Mouse (Mus musculus): ENCODE results near the gene BC100530.
"Not testable (repeated sequence)": the region's sequence is repeated elsewhere in the genome, so short reads cannot be mapped to it uniquely, and the experiment has no call there.

BC100530 gene

DNA sequence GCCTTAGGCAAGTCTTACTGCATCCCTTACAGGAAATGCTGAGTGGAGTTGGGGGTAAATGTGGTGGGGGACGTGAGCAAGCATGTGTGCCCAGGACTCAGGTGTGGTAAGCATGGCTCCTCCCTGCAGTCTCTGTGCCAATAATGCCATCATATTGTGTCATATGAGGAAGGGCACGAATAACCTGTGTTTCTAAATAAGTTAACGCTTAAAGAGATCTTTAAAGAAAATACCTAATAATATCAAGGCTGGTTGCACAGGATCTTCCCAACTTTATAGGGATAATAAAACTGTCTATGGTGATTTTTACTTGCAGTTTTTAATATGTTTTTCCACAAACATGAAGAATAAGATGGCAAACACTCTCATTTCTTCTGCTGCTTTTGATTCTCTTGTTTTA lies at the start of gene BC100530:
Gene BC100530 (minus strand): TSS at position 101 of the 400 bp plus-strand sequence.
- not testable (repeated sequence) for DNase-seq (ENCODE audit: low spot score)

GRCm38 (mm10) chr16:36408357-36408756 lies 40.8 kb upstream of the BC100530 start, which contains the start of gene Stfa2:
Gene Stfa2, minus strand, starts transcription at chr16:36408457.
- DNase-seq (ENCODE audit: low spot score): no peak

GRCm38 (mm10) chr16:36389060-36389459 lies 21.5 kb upstream of the BC100530 start:
- no peak for DNase-seq (ENCODE audit: low spot score)

GRCm38 (mm10) chr16:36337171-36337570 lies 30.4 kb downstream of the BC100530 start:
- DNase-seq (ENCODE audit: low spot score): no peak

GRCm38 (mm10) chr16:36334232-36334631 lies 33.3 kb downstream of the BC100530 start, which contains the start of gene BC117090:
Gene BC117090, minus strand, starts transcription at chr16:36334332.
- no peak for DNase-seq (ENCODE audit: low spot score)

DNA sequence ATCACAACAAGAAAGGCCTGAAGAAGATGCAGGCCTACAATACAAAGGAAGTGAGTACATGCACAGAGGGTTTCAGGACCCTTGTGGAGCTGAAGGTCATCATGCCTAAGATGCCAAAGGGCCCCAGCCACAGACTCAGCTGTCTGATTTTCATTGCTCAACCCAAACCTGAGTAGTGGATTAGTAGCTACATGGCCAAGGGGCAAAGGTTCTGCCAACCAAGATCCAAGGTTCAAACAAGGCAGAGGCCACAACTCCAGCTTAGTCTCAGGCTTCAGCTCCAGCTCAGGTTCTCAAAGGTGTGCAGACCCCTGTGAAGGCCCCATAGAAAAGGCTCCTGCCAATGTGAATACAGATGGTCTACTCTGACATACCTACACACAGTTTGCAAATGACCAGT lies 48.3 kb downstream of the BC100530 start:
- DNase-seq (ENCODE audit: low spot score): no peak

DNA sequence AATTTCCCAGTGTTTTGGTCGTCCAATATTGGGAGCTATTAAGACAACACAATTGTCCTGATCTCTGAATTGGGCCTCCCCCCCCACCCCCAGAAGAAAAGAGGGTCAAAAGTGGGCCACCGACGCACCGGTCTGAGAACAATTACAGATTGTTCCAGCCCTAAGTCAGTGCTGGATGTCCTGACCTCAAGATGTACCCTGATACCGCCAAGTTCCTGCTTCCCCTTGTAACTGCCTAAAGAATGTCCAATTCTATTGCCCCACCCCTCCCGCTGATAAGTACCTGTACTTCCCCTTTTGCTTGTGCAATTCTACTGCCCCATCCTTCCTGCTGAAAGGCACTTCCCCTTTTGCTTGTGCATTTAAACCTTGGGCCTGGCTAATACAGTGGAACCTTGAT lies 51.4 kb downstream of the BC100530 start:
- DNase-seq (ENCODE audit: low spot score): not testable (repeated sequence)
